Mouse (Mus musculus) hematopoietic stem cell, adult 5-6 weeks (primary cell): ENCODE measurements around the gene Hck. TPM values are rescaled to one million over a fixed set of nuclear protein-coding genes. Genes with fewer than 3 reads are reported as not detected.

Source experiments
- ATAC-seq, 2 experiments: fragments of 125-278 bp in 1 of 2; replicated peaks in 1 of 2; 2 replicates each; pipeline ENCODE4 v1.8.0; 2016 to 2017; ENCODE audit warnings: inconsistent platforms in 2 of 2, mild to moderate bottlenecking in 2 of 2, moderate number of reproducible peaks in 2 of 2, low read depth in 1 of 2, moderate TSS enrichment in 1 of 2; ENCODE audit not compliant: low FRiP score in 2 of 2, poor library complexity in 2 of 2, severe bottlenecking in 2 of 2, insufficient read depth in 1 of 2, low TSS enrichment in 1 of 2
- total RNA-seq: library from RNA; stranded (forward); fragments of 172-1452, 232-1000 nt; gene quantifications from 2 replicates; pipeline ENCODE4 v1.2.3, GENCODE M21; 2017

Gene Hck
- total RNA-seq, 1 experiment from 2014 or later, result 9.0 TPM

GRCm38 (mm10) chr2:153170490-153171224 lies 62.4 kb downstream of the Hck start:
- ATAC-seq, result peak; percentile 47 to 60; a peak in 3 of 4 replicates

DNA sequence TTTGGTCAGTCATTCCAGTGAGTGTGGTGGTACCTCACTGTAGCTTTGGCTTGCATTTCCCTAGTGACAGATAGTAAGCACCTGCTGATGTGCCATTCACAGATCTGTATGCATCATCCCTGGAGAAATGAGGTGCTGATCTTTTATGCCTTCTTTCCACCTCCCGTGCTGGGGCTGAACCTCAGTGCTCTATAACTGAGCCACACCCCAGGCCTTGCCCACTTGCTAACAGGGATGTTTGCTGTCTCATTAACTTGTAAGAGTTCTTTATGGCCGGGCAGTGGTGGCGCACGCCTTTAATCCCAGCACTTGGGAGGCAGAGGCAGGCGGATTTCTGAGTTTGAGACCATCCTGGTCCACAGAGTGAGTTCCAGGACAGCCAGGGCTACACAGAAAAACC lies 63.7 kb downstream of the Hck start:
- ATAC-seq, result no peak

DNA sequence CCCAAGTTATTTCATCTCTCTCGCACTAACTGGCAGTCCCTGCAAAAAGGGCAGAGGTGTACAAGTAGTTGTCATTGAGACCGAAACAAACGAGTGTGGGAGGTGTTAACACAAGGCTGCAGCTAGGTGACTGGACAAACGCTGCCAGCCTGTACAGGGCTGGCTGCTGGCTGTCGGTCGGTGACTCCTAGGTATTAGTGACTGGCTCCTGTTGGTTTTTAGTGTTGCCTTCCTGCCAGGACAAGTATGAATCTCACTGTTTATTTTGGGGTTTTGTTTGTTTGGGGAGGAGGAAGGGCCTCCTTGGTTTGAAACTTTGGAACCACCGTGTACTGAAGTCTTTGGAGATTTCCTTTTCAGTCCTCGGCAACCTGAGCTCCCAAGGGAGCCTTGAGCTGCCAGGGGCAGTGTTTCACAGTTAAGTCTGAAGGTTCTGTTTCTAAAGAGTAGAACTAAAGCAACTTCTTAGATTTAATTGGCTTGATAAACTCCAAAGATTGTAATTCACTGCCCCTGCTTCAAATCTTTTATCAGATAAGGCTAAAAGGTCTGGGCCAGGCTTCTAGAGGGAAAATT lies 67.8 kb downstream of the Hck start:
- no peak for ATAC-seq

DNA sequence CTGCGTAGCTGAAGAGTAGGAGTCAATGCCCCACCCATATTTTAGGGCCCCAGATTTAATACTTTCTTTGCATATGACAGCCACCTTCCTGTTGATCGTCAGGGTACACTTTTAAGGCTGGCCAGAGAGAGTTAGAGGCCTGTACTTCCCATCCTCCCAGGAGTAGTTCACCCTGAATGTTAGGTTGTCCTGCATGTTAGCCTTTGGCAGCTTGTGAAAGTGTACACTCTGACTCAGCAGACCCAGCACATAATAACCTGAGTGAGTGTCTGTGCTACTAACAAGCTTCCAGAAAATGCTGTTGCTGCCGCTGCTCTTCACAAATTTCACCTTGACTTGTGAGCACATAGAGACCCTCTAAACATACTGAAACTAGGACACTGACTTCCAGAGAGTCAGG lies 68.9 kb downstream of the Hck start:
- no peak for ATAC-seq

DNA sequence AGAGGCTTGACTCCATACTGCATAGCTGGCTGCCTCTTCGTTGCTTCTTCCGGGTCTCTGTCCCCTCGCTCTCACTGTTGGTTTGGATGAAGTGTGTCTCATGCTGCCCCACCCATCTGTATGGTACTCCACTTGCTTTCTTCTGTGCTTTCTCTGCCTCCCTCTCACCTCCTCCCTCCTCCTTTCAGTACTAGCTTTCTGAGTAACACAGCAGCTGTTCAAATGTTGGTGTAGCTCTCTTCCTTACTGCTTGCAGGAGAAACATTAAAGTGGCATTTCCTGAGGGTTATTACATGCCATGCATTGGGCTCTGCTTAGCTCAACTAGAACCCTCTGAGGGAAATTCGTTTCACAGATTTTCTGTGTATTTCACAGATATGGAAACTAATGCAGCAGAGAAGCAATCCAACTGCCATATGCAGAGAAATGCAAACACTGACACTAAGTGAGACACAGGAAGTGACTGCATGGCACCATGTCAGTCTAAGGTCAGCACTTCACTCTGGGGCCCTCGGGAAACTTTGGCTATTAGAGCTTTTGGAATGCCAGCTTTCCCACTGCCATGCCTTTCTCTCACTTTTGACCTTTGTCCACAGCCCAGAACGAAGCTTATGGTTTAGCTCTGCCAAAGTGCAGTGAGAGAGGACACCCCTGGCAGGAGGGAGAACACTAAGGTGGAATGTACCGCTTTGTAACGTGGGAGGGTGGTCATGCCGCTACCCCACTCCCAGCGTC lies 71.0 kb downstream of the Hck start:
- no peak for ATAC-seq

GRCm38 (mm10) chr2:153179961-153180360 lies 71.7 kb downstream of the Hck start:
- ATAC-seq, result no peak

- ATAC-seq, result no peak
Observed at GRCm38 (mm10) chr2:153186176-153186591, 77.9 kb downstream of the Hck start.

- no peak for ATAC-seq
Observed at GRCm38 (mm10) chr2:153187848-153188247, 79.6 kb downstream of the Hck start.

- no peak for ATAC-seq
Observed at GRCm38 (mm10) chr2:153191242-153191641, 83.0 kb downstream of the Hck start.

GRCm38 (mm10) chr2:153194255-153194654 lies 86.0 kb downstream of the Hck start:
- ATAC-seq, result no peak

DNA sequence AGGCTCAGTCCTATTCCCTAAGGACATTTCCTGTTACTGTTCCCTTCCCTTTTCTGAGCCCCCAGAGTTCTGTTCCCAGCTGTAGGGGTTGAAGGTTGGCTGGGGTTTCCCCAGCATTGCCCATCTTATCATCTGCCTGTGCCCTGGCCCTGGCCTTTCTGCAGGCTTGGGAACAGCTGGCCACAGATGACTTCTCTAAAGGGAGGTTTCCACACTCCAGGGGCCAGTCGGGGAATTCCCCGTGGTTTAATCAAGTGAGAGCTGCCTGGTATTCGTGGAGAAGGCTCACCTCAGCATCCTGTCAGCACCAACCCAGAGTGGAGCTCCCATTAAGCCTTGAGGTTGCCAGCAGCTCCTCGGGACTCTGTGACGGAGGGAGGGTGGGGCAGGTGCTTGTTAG lies 90.2 kb downstream of the Hck start:
- peak in 1 of 2 experiments; percentile 62; a peak in 2 of 4 replicates for ATAC-seq

DNA sequence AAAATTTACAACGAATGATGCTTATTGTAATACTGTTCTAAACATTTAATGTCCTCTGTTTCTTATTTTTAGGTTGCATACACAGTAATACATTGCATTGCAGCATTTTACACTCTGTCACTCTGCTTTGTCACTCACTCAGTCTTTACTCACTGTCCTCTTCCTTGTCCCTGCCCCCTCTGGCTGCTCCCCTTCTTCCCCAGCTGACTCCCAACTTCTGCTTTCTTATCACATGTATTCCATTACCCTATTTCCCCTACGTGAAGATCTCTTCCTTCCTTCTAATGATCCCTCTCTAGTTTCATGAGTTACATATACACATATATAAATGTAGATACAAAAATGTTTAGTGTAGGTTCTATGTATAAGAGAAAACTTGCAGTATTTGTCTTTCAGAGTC lies 90.8 kb downstream of the Hck start:
- ATAC-seq, result peak; percentile 74 to 82

Other genes starting within 250 kb of the Hck start
- gene Mylk2, start 197.1 kb upstream of the Hck start, total RNA-seq, result not detected in 2 replicates
- not detected in 2 replicates for gene Foxs1, start 175.3 kb upstream of the Hck start, total RNA-seq
- not detected in 2 replicates for gene Dusp15, start 156.8 kb upstream of the Hck start, total RNA-seq
- gene Ttll9, start 146.0 kb upstream of the Hck start, total RNA-seq, result not detected in 2 replicates
- gene Pdrg1, start 93.0 kb upstream of the Hck start, total RNA-seq, result 115 and 527 TPM in 2 replicates
- 0.50 TPM in 1 of 2 replicates, not detected in the other for gene Xkr7, start 76.6 kb upstream of the Hck start, total RNA-seq
- gene Ccm2l, start 42.5 kb upstream of the Hck start, total RNA-seq, result 5.4 and 11.4 TPM in 2 replicates
- gene Tm9sf4, start 52.8 kb downstream of the Hck start, total RNA-seq, result 62.0 and 83.4 TPM in 2 replicates
- gene Tspyl3, start 117.0 kb downstream of the Hck start, total RNA-seq, result 18.2 and 19.4 TPM in 2 replicates
- gene Plagl2, start 133.0 kb downstream of the Hck start, total RNA-seq, result 7.3 and 7.8 TPM in 2 replicates
- gene Pofut1, start 133.1 kb downstream of the Hck start, total RNA-seq, result 23.0 and 29.1 TPM in 2 replicates
- gene Kif3b, start 182.9 kb downstream of the Hck start, total RNA-seq, result 13.2 and 21.6 TPM in 2 replicates
- 37.1 and 42.8 TPM in 2 replicates for gene Asxl1, start 237.4 kb downstream of the Hck start, total RNA-seq